Mouse (Mus musculus) T-helper 1 cell (primary cell): Measurements from ENCODE around the gene Tmem138.
"Not testable (repeated sequence)": the region's sequence is repeated elsewhere in the genome, so short reads cannot be mapped to it uniquely, and the experiment has no call there.

Experiments used
- in situ Hi-C: fragments of 300-600 bp; cut with MboI, MseI; formaldehyde crosslinking; loops from one replicate; pipeline ENCODE4 v1.15.1; 2025; ENCODE audit warnings: high pct_unique_total_duplicates

The Tmem138 gene

DNA sequence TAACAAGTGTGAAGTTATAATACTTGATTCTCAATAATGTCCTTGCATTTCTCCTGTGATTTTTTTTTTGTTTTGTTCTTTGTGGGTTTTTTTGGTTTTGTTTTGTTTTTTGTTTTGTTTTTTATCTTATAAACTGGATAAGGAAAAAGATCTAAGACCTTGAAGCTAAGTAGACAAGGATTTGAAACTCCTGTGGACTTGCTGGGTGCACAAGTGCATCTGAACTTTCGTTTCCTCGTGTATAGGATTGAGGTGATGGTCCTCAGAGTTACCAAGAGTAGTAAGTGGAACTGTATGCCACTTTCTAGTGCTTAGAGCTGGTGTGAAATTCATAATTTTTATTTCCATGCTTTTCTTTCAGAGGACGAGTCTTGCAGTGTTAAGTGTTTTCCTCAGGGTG lies 2.9 kb upstream of the Tmem138 start:
- in situ Hi-C loops: no loop called here

- in situ Hi-C loops: no loop called here
Measured at GRCm38 (mm10) chr19:10569627-10570026, 7.5 kb downstream of the Tmem138 start.

DNA sequence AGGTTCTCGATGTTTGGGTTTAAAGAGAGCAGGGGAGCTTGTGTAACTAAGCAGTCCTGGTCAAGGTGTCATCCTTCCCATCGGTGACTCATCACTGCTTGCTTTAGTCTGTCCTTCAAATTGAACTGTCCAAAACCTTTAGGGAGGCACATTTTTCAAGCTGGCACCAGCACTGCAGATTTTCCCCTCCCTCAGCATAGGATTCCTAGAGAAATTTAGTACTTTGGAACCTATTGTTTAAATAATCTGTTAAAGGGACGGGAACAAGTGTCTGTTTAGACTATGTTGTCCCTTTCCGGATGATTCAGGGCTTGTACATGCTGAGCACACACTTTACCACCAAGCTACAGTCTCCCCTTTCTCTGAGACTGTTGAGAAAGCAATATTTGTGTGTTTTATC lies 11.9 kb downstream of the Tmem138 start:
- in situ Hi-C loops: no loop called here

DNA sequence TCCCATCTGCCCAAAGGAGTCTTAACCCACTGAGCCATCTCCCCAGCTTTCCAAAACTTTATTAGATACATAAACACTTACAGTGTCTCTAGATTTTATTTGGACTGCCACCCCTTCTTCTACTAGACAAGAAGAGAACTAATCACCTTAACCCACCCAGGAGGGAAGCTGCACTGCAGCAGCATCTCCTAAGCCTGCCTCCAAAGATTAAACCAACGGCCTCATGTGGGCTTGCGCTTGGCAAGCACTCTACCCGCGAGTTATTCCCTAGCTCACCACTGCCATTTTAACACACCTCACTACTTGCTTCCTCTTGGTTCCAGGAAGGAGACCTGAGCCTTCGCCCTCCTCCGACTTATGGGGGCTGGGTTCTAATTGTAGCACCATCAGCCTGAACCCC lies 12.9 kb downstream of the Tmem138 start:
- in situ Hi-C loops: no loop called here

GRCm38 (mm10) chr19:10562351-10562750 lies 14.8 kb downstream of the Tmem138 start:
- in situ Hi-C loops: no loop called here

DNA sequence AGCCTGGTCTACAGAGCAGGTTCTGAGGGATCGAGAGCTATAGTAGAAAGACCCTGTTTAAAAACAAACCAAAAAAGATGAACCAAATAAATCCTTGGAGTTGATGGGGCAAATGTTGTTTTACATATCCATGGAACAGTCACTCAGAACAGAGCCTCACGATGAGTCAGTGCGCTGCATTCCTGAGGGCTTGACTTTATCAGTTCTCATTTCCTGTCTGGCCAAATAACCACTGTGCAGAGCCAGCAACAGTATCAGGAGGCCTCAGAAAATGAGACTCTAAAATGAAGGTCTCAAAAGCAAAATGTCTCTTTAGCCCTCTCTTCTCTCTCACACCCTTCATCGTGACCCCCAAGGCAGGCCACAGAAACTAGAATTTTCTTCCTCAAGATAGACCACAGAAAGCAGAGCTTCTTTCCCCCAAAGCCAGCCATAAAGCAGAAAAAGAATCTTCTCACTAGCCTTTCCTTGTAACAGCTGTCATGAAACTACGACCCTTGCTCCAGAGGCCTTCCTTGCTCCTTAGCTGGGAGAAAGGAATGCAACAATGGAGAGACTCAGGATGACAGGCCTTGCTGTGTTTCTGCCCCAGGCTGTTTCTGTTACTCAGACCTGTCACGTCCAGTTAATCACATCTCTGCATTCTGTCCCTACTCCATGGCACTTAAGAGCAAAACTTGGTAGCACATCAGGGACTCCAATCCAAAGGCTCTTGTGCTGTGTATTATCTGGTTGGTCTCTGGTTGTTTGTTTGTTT lies 15.4 kb downstream of the Tmem138 start:
- in situ Hi-C loops: no loop called here

GRCm38 (mm10) chr19:10560108-10560507 lies 17.1 kb downstream of the Tmem138 start:
- in situ Hi-C loops: no loop called here

- in situ Hi-C loops: not testable (repeated sequence)
Measured at GRCm38 (mm10) chr19:10557837-10558375, 19.3 kb downstream of the Tmem138 start.

GRCm38 (mm10) chr19:10557430-10557829 lies 19.7 kb downstream of the Tmem138 start:
- in situ Hi-C loops: no loop called here

GRCm38 (mm10) chr19:10557001-10557400 lies 20.2 kb downstream of the Tmem138 start:
- in situ Hi-C loops: no loop called here

- in situ Hi-C loops: no loop called here
Measured at GRCm38 (mm10) chr19:10555624-10556510, 21.3 kb downstream of the Tmem138 start, which contains the start of gene Tmem216. Tmem216 (minus strand) TSS chr19:10556238.

- in situ Hi-C loops: loop anchor here (10.0 kb wide), 1 partner anchor 1395 kb away; no protein-coding TSS in a partner anchor
Measured at GRCm38 (mm10) chr19:10539454-10539853, 37.7 kb downstream of the Tmem138 start.

GRCm38 (mm10) chr19:10530082-10530481 lies 47.1 kb downstream of the Tmem138 start:
- in situ Hi-C loops: loop anchor here (10.0 kb wide), 1 partner anchor 1405 kb away; no protein-coding TSS in a partner anchor

- in situ Hi-C loops: no loop called here
Measured at GRCm38 (mm10) chr19:10525910-10526309, 51.3 kb downstream of the Tmem138 start, which contains the start of gene Sdhaf2. Sdhaf2 (minus strand) TSS chr19:10526142.

- in situ Hi-C loops: no loop called here
Measured at GRCm38 (mm10) chr19:10525106-10525901, 51.9 kb downstream of the Tmem138 start, which contains the start of gene Cpsf7. Cpsf7 (plus strand) TSS chr19:10525266.

DNA sequence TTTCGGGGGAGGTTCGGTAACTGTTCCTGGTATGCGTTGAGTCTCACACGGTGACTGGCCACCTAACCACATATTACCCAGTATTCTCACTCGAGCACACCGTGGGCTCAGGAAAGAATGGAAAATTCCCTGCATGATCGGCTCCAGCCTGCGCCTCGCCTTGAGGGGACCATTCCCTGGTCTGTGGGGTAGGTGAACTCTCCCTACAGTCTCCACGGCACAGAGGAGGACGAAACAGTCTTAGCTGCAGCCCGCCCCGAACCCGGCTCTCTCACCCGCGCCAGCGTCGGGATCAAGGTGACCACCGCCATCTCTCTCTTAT lies 52.4 kb downstream of the Tmem138 start:
- in situ Hi-C loops: no loop called here

GRCm38 (mm10) chr19:10523483-10524080 lies 53.6 kb downstream of the Tmem138 start:
- in situ Hi-C loops: no loop called here

- in situ Hi-C loops: no loop called here
Measured at GRCm38 (mm10) chr19:10521926-10522325, 55.2 kb downstream of the Tmem138 start.
